Mouse (Mus musculus) neural tube, embryonic 11.5 days (tissue): ENCODE data around the gene Gm8439. TPM values are rescaled to one million over a fixed set of nuclear protein-coding genes. Genes with fewer than 3 reads are reported as not detected.
"Not testable (repeated sequence)": the region's sequence is repeated elsewhere in the genome, so short reads cannot be mapped to it uniquely, and the experiment has no call there.

Experiments used
- ATAC-seq: fragments of 200-750 bp; cut with Nextera tagmentation; 2 replicates; pipeline ENCODE4 v1.8.0; 2017; ENCODE audit warnings: moderate number of reproducible peaks, mild to moderate bottlenecking, moderate TSS enrichment, moderate library complexity; ENCODE audit not compliant: insufficient read depth, low FRiP score, low TSS enrichment
- DNase-seq: peaks from one replicate; pipeline ENCODE4 v3.0.0-alpha.2; 2015; ENCODE audit warnings: low spot score
- H3K27ac ChIP-seq: fragments of 300-500 bp; sonication (generic); 2 replicates; pipeline ENCODE4 v1.5.1; 2014; ENCODE audit warnings: low read depth, mild to moderate bottlenecking, low read length
- H3K27me3 ChIP-seq: fragments of 300-500 bp; sonication (generic); 2 replicates; pipeline ENCODE4 v1.6.1; 2014; ENCODE audit warnings: mild to moderate bottlenecking, low read length, mixed read lengths; ENCODE audit not compliant: control insufficient read depth, insufficient read depth
- H3K36me3 ChIP-seq: fragments of 300-500 bp; sonication (generic); 2 replicates; pipeline ENCODE4 v1.6.1; 2014; ENCODE audit warnings: mild to moderate bottlenecking, low read length, moderate library complexity, mixed read lengths; ENCODE audit not compliant: control insufficient read depth, insufficient read depth
- H3K4me1 ChIP-seq: fragments of 300-500 bp; sonication (generic); 2 replicates; pipeline ENCODE4 v1.6.1; 2014; ENCODE audit warnings: low read length, mixed read lengths; ENCODE audit not compliant: control insufficient read depth, insufficient read depth
- H3K4me2 ChIP-seq: fragments of 300-500 bp; sonication (generic); 2 replicates; pipeline ENCODE4 v1.6.1; 2014; ENCODE audit warnings: low read depth, mild to moderate bottlenecking, moderate library complexity
- H3K4me3 ChIP-seq: fragments of 300-500 bp; sonication (generic); 2 replicates; pipeline ENCODE4 v1.5.1; 2014; ENCODE audit warnings: low read depth, low read length
- H3K9ac ChIP-seq: fragments of 300-500 bp; sonication (generic); 2 replicates; pipeline ENCODE4 v1.6.1; 2014; ENCODE audit warnings: mild to moderate bottlenecking, low read length
- H3K9me3 ChIP-seq: fragments of 300-500 bp; sonication (generic); 2 replicates; pipeline ENCODE4 v1.6.1; 2016; ENCODE audit warnings: low read length; ENCODE audit not compliant: control insufficient read depth
- WGBS: fragments of 180-500 bp; shearing (Covaris S2); extraction: QIAGEN DNeasy Blood & Tissue Kit; methylation state at CpG from one replicate; pipeline ENCODE4 v1.1.7; 2014; 5-methylcytosine and 5-hydroxymethylcytosine counted together
- polyA plus RNA-seq: library from polyadenylated mRNA; unstranded; fragments of >200 nt; fragmentation: Nextera tagmentation; extraction: Ambion mirVana; gene quantifications from 2 replicates; pipeline ENCODE4 v1.2.1, GENCODE M21; 2014

Gene Gm8439
- polyA plus RNA-seq, 1 experiment from 2014 or later: not detected

GRCm38 (mm10) chr4:120571070-120571464 is 17.5 kb upstream of the Gm8439 start:
- H3K9ac ChIP-seq: peak overlapping the region; percentile 88
- no peak for DNase-seq
- no peak overlapping the region for H3K27ac ChIP-seq
- peaks cover 17% of the 10 kb centered on the region for H3K4me1 ChIP-seq
- no peaks in the 10 kb centered on the region for H3K9me3 ChIP-seq
- no peaks in the 10 kb centered on the region for H3K36me3 ChIP-seq
- H3K27me3 ChIP-seq: no peaks in the 10 kb centered on the region
- no peak for ATAC-seq
- WGBS: 84% methylated on average over 3 of the region's 3 CpGs
- H3K4me3 ChIP-seq: no peak overlapping the region
- peak overlapping the region; percentile 77 for H3K4me2 ChIP-seq

- Histone ChIP-seq H3K4me1 (peaks cover 17% of the 10 kb centered on the region), H3K27me3 (no peaks in the 10 kb centered on the region), H3K9ac (no peak overlapping the region), H3K27ac (no peak overlapping the region), H3K4me2 (no peak overlapping the region), H3K4me3 (no peak overlapping the region), H3K36me3 (no peaks in the 10 kb centered on the region), H3K9me3 (no peaks in the 10 kb centered on the region)
- WGBS: 84% methylated on average over 3 of the region's 3 CpGs
- no peak for DNase-seq
- ATAC-seq: no peak
Observed at GRCm38 (mm10) chr4:120571691-120572090, 16.9 kb upstream of the Gm8439 start.

GRCm38 (mm10) chr4:120580894-120581293 is 7.7 kb upstream of the Gm8439 start:
- 80% methylated on average over 5 of the region's 5 CpGs for WGBS
- no peak for ATAC-seq
- Histone ChIP-seq H3K27ac (no peak overlapping the region), H3K9ac (no peak overlapping the region), H3K36me3 (no peaks in the 10 kb centered on the region), H3K27me3 (no peaks in the 10 kb centered on the region), H3K4me2 (no peak overlapping the region), H3K4me1 (no peaks in the 10 kb centered on the region), H3K9me3 (no peaks in the 10 kb centered on the region), H3K4me3 (no peak overlapping the region)
- DNase-seq: no peak

GRCm38 (mm10) chr4:120581711-120582110 is 6.8 kb upstream of the Gm8439 start:
- no peak overlapping the region for H3K9ac ChIP-seq
- DNase-seq (no peak), ATAC-seq (no peak)
- no peaks in the 10 kb centered on the region for H3K36me3 ChIP-seq
- no peaks in the 10 kb centered on the region for H3K9me3 ChIP-seq
- H3K4me2 ChIP-seq: no peak overlapping the region
- H3K27me3 ChIP-seq: no peaks in the 10 kb centered on the region
- WGBS: 87% methylated on average over 9 of the region's 9 CpGs
- H3K4me1 ChIP-seq: no peaks in the 10 kb centered on the region
- H3K27ac ChIP-seq: no peak overlapping the region
- no peak overlapping the region for H3K4me3 ChIP-seq

- Histone ChIP-seq H3K4me3 (no peak overlapping the region), H3K36me3 (no peaks in the 10 kb centered on the region), H3K9me3 (no peaks in the 10 kb centered on the region), H3K9ac (no peak overlapping the region), H3K4me2 (no peak overlapping the region), H3K27ac (no peak overlapping the region), H3K4me1 (no peaks in the 10 kb centered on the region), H3K27me3 (no peaks in the 10 kb centered on the region)
- ATAC-seq (no peak), DNase-seq (no peak)
- WGBS: 64% methylated on average over 1 of the region's 1 CpGs
Observed at GRCm38 (mm10) chr4:120586986-120587385, 1.6 kb upstream of the Gm8439 start.

- WGBS: 17% methylated on average over 3 of the region's 3 CpGs
- Histone ChIP-seq H3K36me3 (no peaks in the 10 kb centered on the region), H3K4me2 (no peak overlapping the region), H3K9me3 (no peaks in the 10 kb centered on the region), H3K4me1 (no peaks in the 10 kb centered on the region), H3K9ac (no peak overlapping the region), H3K27ac (no peak overlapping the region), H3K4me3 (no peak overlapping the region), H3K27me3 (no peaks in the 10 kb centered on the region)
- no peak for DNase-seq
- no peak for ATAC-seq
Observed at GRCm38 (mm10) chr4:120589070-120589469, 525 bp downstream of the Gm8439 start.

GRCm38 (mm10) chr4:120589815-120590422 is 1.4 kb downstream of the Gm8439 start:
- Histone ChIP-seq H3K9me3 (no peaks in the 10 kb centered on the region), H3K27ac (no peak overlapping the region), H3K4me3 (no peak overlapping the region), H3K9ac (no peak overlapping the region), H3K36me3 (no peaks in the 10 kb centered on the region), H3K27me3 (no peaks in the 10 kb centered on the region), H3K4me2 (no peak overlapping the region), H3K4me1 (no peaks in the 10 kb centered on the region)
- ATAC-seq (peak; percentile 74; the same call in 1 of the 2 replicates), DNase-seq (peak; percentile 77)
- 40% methylated on average over 5 of the region's 5 CpGs for WGBS

GRCm38 (mm10) chr4:120590973-120591372 is 2.4 kb downstream of the Gm8439 start:
- ATAC-seq (no peak), DNase-seq (no peak)
- Histone ChIP-seq H3K4me3 (no peak overlapping the region), H3K4me2 (no peak overlapping the region), H3K4me1 (no peaks in the 10 kb centered on the region), H3K36me3 (no peaks in the 10 kb centered on the region), H3K9me3 (no peaks in the 10 kb centered on the region), H3K27ac (no peak overlapping the region), H3K27me3 (no peaks in the 10 kb centered on the region), H3K9ac (no peak overlapping the region)
- WGBS: 85% methylated on average over 4 of the region's 4 CpGs

- H3K4me1 ChIP-seq, DNase-seq, H3K4me2 ChIP-seq, H3K9ac ChIP-seq, H3K9me3 ChIP-seq, H3K36me3 ChIP-seq, ATAC-seq, H3K27me3 ChIP-seq, H3K27ac ChIP-seq, H3K4me3 ChIP-seq: not testable (repeated sequence)
- 86% methylated on average over 1 of the region's 1 CpGs for WGBS
Observed at GRCm38 (mm10) chr4:120596210-120596609, 7.7 kb downstream of the Gm8439 start.
